Mouse (Mus musculus) kidney, adult 11 months (tissue): Measurements from ENCODE around the gene Gng7.

ENCODE experiments used
- DNase-seq: peaks from one replicate; pipeline ENCODE4 v3.0.0; 2022

The Gng7 gene

DNA sequence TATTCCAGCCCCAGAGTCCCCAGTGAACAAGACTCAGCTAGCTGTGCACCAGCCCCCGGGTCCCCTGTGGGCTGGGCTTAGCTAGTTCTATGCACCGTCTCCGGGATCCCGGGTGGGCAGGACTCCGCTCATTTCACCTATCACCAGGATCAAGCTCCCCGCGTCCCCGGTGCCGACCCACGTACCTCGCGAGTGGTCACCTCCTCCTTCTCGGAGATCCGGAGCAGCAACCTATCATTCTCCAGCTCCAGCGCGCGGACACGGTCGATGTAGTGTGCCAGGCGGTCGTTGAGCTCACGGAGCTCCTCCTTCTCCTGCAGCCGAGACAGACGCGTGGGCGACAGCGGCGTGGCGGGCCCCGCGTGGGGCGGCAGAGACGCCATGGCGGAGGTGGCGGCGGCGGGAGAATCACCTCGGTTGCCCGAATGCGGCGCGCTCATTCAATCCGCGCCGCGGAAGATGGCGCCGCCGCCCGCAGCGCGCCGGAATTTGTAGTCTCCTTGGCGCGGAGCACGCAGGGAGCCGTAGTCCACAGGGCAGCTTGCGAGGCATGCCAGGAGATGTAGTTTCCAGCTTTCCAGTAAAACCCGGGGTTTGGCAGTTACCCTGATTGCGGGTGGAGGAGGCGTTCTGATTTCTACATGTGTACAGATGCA lies 96.8 kb downstream of the Gng7 start, which contains the start of gene Lmnb2:
TSS of gene Lmnb2 (minus strand) at position 467 of the 656 bp plus-strand sequence.
- DNase-seq = peak; percentile 60

DNA sequence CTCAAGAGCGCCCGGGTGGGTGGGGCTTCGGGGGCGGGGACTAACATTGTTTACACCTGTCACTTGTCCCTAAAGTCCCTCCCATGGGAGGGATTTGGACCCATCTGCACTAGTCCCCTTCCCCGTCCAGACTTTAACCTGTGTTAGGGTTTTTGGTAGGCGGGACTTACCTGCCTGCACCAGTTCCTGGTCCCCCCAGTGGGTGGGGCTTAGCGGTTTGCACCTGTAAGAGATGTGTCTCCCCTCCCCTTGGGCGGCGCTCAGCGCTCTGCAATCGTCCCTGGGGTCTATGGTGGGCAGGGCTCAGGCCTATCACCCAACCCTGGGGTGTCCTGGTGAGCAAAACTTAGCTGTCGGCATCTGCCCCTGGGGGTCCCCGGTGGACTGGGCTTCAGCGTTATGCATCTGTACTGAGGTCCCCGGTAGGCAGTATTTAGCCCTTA lies 97.4 kb downstream of the Gng7 start:
- peak; percentile 66 for DNase-seq

DNA sequence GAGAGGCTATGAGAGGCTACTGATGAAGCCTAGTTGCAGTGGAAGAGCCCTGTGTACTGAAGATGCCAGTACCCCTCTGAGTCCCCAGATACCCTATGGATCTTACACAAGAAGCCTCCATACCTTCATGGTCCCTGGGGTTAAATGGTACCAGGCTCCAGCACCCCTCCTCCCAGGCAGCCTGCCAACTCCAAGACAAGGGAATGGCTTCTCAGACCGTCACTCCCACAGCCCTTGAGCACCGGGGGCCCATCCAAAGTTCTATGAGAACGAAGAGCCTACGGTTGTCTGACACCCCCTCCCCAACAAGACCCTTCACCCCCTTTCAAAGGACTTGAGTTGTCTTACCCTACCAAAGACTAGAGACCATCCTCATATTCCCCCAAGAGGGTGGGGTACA lies 99.0 kb downstream of the Gng7 start:
- no peak for DNase-seq

DNA sequence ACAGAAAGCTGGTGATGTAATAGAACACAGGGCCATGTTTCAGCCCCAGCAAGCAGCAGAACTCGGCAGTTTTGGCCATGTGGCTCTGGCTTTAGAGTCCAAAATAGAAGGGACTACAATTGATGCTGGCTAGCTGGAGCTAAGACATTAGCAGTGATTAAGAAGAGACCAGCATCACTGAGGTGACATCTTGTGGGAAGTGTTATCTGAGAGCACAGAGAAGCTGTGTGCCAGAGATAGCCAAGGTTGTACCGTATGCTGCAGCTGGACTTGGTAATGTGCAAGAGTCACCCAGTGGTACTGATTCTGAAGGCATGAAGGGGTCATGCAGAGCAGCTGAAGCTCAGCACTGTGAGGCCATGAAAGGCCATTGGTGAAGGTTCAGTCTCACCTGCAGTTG lies 99.5 kb downstream of the Gng7 start:
- DNase-seq = no peak

DNA sequence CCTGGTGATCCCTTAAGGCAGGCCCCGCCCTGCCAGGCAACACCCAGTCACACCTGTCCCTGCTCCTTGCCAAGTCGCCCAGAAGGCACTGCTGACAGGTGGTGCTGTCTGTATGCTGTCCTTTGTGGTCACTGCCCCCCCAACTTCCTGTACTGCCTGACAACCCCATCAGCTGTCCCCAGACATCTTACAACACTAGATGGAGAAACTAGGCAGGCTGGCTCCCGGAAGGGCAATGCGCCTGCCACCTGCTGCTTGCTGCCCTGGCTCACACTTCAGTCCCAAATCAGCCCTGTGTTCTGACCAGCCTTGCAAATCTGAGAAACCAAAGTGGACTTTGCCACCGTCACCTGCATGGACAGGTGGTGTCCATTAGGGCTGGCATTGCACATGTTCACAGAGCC lies 100.5 kb downstream of the Gng7 start:
- DNase-seq = peak; percentile 58

DNA sequence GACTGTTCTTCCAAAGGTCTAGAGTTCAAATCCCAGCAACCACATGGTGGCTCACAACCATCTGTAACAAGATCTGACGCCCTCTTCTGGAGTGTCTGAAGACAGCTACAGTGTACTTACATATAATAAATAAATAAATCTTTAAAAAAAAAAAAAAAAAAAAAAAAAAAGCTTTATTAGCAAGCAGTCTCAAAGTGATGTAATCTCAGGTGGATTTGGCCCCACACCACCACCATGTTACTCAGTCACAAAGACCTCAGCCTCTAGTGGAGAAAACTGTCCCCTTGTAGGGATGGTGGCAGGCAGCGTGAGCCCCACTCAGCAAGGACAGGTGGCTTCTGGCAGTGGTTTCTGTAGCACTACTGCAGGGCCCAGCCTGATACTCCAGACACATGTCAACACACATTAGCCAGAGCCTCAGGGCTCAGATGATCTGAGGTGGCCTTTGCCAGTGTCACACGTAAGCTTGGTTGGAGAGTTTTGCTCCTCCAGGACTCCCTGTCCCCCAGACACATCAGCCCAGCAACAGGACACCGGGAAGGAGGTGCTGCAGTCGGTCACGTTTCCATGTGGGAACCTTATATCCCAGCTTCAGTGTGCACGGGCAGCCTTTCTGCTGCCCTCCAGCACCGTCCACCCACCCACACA lies 101.3 kb downstream of the Gng7 start:
- no peak for DNase-seq

DNA sequence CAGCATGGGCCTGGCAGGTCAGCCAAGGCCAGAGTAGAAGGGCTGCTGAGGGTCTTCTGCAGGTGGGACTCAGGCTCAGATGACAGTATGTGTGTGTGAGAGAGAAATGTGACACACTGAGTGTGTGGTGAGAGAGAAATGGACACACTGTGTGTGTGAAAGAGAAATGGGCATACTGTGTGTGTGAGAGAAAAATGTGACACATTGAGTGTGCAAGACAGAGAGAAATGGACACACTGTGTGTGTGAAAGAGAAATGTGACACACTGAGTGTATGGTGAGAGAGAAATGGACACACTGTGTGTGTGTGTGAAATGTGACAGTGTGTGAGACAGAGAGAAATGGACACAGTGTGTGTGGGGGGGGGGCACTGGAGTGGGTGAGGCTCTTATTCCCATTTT lies 102.9 kb downstream of the Gng7 start:
- no peak for DNase-seq

DNA sequence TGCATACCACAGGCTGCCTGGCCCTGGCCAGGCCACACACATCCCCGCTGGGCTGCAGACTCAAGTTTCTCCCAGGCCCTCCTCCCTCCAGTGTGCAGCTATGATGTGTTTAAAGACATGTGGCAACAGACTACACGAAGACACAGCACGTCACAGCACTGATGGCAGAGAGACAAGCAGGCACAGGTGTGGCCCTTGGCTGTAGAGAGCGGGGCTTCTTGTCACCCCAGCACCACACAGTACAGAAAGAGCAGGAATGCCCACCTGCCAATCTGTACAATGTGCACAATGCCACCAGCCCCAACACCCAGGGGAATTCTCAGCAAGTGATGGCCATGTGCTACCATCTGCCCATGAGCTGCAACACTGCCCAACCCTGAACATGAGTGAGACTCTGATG lies 103.4 kb downstream of the Gng7 start:
- no peak for DNase-seq

DNA sequence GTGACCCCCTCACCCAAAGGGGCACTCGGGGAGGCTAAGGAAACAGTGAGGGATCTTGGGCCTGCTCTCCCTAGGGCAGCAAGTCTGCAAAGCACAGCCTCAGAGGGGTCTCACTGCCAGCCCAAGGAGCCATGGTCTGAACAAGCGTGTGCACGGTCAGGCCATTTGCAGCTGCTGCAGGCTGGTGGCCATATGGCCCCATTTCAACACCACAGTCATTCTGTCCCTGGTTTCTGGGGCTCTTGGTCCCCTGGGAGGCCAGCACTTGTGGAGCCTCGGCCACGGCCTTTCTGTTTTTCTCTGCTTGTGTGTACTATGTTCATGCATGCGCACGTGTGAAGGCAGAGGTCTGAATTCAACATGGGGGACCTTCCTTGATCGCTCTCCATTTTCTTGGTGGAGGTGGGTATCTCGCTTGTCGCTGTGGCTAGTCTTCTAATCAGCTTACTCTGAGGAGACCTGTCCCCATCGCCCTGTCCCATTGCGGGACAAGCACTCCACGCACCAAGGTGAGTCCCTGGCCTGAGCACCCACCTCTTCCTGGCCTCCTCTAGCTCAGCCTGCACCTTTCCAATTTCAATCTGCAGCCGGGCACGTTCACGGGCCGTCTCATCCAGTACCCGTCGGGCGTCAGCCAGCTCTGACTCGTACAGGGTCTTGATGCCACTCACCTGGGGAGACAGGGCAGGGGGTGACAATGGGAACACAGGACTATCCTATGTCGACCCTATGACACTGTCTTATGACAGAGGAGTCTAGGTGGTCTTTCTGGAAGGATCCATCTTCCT lies 105.2 kb downstream of the Gng7 start:
- no peak for DNase-seq

DNA sequence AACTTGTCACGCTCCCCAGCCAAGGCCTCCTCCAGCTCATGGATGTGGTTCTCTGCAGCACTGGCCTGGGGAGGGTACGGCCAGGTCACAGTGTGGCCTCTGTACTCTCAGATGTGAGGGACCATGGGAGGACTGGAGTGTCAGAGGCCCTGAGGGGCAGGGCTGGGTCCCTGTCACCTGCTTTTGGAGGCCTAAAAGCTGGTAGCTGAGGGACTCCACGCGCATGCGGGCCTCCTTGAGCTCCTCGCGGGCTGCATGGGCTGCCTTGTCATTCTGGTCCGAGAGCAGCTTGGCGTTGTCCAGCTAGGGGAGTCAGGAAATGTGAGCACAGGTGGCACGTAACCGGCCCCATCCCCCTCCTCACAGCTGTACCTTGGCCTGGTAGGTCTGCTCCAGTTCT lies 110.0 kb downstream of the Gng7 start:
- DNase-seq = no peak

DNA sequence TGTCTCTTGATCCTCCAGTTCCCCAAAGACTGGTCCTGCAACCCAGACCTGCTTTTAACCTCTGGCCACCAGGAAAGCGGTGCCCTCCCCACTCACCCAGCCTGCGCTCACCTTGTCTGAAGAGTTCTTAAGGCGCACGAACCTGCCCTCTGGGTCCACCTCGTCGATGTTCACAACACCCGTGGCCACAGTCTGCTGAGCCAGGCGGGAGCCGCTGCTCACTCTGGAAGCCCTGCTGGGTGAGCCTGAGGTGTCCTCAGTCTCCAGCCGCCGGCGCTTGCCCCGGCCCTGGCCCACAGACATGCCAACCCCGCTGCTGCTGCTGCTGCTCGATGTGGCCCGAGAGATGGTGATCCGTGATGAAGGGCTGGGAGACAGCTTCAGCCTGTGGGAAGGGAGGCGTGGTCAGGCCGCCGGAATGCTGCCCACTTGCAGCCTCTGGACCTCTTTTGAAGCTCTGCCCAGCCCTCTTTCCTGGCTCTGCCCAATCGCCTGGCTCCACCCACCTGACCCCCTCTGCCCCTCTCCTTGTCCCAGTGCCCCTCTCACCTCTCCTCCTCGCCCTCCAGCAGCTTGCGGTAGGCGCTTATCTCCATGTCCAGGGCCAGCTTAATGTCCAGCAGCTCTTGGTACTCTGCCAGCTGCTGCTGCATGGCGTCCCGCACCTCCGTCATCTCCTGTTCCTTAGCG lies 110.6 kb downstream of the Gng7 start:
- DNase-seq = no peak

DNA sequence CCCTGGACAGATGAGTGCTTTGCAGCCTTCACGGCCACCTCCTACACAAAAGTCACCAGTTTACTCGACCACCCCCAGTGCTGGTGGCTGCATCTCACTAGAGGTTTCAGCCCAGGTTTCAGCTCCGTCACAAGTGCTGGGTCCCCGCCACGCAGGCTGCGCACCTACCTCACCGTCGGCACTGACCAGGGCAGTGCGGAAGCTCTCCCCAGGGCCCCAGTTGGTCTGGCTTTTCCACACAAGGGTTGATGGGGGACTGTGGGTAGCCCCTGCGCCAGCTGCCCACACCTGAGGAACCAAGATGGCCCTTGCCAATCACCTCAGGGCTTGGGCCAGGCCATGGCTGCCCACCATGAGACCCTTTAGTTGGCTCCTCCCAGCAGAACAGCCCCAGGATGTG lies 111.5 kb downstream of the Gng7 start:
- DNase-seq = no peak

DNA sequence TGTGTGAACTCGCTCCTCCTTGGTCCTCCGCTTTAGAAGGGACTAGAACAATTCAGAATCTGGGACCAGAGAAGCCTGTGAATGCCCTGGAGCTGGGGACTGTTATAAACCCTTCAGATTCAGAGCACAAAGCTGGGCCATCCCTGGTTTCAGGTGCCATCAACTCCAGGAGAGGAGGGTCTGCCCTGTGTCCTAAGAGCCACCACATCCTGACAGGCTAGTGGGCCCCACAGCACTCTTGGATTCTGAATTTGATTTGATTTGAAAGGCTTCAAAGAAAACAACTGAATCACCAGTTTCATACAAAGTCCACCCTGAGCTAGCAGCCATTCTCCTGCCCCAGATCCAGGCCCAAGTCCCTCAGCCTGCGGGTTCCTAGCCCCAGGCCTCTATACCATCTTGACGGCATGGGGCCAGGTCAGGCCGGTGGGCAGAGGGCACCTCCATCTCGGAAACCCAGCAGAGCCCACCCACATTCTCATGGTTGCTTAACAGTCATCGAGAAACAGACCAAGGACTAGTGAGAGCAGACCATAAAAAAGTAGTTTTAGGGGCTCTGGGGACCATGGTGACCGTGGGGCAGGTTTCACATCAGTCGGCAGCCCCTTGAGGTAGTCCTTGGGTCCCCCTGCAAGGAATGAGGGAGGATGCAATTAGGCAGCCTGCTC lies 112.3 kb downstream of the Gng7 start:
- DNase-seq = no peak

DNA sequence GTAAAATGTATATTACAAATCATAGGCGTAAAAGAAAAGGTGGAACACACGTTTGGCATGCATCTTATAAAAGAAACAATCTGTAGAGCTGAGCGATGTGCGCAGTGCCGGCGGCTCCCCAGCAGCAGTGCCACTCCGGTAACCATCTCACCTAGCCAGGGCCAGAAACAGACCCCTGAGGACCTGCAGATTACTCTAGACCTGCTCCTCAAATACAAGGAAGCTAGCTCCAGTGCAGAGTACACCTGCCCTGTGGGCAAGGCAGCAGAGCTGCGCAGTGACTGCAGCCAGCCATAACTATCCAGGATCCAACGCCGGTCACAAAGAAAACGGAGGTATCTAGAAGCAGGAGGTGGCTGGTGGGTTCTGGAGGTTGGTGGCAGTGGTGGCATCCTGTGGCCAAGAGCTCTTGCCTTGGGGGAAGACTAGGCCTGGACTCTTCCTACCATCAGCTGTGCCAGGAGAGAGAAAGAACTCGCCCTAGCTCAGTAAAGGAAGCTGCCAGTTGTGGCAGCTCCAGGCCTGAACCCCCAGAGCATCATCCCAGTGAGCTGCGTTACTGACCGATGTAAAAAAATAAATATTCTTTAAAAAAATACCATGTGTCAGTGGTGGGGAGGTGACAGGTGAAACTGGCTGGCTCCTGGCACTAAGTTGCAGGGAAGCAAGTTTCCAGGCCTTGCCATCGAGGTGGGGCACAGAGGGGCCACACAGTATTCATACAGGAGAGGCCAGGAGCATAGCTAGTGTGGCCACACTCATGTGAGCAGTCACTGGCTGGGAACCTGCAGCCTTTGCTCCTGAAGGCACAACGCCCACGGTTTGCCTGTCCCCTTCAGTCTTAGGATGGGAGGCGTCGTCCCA lies 113.1 kb downstream of the Gng7 start:
- DNase-seq = peak; percentile 48

DNA sequence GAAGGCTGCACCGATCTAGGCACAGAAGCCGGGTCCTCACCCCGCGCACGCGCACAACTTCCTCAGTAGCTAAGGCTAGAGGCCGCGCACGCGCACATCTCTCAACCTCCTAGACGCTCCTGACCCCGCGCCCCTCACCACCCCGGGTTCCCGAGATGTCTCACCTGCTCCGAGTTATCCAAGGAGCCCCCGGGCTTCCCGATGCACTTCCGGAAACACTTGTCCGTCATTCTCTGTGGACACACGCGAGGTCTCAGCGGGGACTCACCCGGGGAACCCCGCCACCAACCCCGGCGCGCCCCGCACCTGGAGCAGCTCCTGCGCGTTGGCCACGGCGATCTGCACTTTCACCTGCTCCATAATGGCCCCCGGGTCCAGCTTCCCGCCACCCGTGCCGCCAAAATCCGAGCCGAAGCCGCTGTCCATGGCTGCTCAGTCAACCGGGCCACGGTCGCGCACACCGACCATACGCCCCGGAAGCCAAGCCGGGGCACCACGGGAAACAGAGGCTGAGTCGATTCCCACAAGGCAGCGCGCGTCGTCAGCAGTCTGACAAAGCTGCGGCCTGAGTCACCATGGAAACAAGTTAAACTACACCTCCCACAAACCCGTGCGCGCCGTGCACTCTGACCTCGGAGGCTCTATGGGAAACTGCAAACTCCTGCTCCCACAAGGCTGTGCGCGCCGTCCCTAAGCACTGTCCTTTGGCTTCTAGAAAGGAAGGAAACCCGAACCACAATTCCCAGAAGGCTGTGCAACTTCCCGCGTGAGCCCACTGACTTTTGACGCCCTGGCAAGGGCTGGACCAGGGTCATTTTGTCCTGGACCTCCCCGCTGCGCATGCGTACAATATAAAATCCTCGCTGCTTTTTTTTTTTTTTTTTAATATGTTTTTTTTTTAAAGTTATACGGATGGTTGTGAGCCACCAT lies 114.2 kb downstream of the Gng7 start, which contains the start of gene Timm13:
TSS of gene Timm13 (minus strand) at position 652 of the 930 bp plus-strand sequence.
- peak; percentile 100 for DNase-seq

DNA sequence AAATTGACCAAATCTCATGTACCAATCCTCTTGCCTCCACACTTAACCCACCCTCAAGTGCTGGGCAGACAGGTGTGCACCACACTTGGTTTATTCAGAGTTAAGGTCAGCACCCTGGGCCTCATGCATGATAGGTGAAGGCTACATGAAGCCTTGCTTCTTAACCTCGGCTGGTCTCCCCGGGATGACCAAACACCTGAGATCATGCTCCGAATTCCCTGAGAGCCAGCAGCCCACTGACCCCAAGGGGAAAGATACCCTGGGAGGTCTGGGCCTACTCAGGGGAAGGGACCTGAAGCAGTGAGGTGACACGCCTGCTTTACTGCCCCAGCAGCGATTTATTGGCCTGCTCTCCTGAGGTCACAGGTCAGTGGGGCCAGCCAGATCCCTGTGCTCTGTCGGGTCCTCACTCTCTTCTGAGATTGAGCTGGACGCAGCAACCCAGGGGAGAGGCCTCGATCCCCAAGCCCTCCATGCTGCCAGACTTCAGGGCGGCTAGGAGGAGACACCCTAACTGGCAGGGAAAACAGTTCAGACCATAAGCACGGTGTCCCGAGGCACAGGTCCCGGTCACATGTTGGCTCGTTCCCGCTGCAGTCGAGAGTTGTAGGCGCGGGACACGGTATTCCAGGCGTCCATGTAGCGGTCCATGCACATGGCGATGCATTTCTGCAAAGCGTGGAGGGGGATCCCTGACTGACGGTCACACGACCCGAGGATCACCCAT lies 115.0 kb downstream of the Gng7 start:
- DNase-seq = no peak

DNA sequence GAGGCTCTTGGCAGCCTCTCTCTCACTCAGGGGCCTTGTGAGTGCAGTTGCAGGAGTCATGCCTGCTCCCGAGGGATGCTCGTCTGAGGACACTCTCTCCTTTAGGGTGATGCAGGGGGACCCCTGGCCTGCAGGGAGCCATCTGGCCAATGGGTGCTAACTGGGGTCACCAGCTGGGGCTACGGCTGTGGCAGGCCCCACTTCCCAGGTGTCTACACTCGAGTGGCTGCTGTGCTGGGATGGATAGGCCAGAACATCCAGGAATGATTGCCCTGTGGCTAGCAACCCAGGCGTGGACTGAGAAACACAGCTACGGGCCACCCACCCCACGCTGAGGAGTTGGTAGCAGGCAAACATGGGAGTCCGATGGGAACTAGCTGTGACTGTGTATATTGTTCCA lies 115.7 kb downstream of the Gng7 start:
- no peak for DNase-seq
